Mouse (Mus musculus): ENCODE measurements around the gene Ptprd.

The Ptprd gene

GRCm38 (mm10) chr4:76313749-76314148 is 1898.0 kb downstream of the Ptprd start:
- TF ChIP-seq GATA4 (IDR thresholded peaks at IDR 0.05; ENCODE audit: insufficient replicate concordance, low read length), result no peak

GRCm38 (mm10) chr4:76312593-76312992 is 1899.2 kb downstream of the Ptprd start:
- no peak for TF ChIP-seq GATA4 (IDR thresholded peaks at IDR 0.05; ENCODE audit: insufficient replicate concordance, low read length)

- no peak for TF ChIP-seq GATA4 (IDR thresholded peaks at IDR 0.05; ENCODE audit: insufficient replicate concordance, low read length)
Observed at GRCm38 (mm10) chr4:76305987-76306386, 1905.8 kb downstream of the Ptprd start.

- TF ChIP-seq GATA4 (IDR thresholded peaks at IDR 0.05; ENCODE audit: insufficient replicate concordance, low read length), result no peak
Observed at GRCm38 (mm10) chr4:76297375-76297774, 1914.4 kb downstream of the Ptprd start.

GRCm38 (mm10) chr4:76292733-76293357 is 1918.9 kb downstream of the Ptprd start:
- no peak for TF ChIP-seq GATA4 (IDR thresholded peaks at IDR 0.05; ENCODE audit: insufficient replicate concordance, low read length)

GRCm38 (mm10) chr4:76290484-76290818 is 1921.3 kb downstream of the Ptprd start:
- no peak for TF ChIP-seq GATA4 (IDR thresholded peaks at IDR 0.05; ENCODE audit: insufficient replicate concordance, low read length)

- TF ChIP-seq GATA4 (IDR thresholded peaks at IDR 0.05; ENCODE audit: insufficient replicate concordance, low read length), result no peak
Observed at GRCm38 (mm10) chr4:76289612-76290483, 1921.9 kb downstream of the Ptprd start.

GRCm38 (mm10) chr4:76286016-76286415 is 1925.7 kb downstream of the Ptprd start:
- TF ChIP-seq GATA4 (IDR thresholded peaks at IDR 0.05; ENCODE audit: insufficient replicate concordance, low read length), result no peak

- no peak for TF ChIP-seq GATA4 (IDR thresholded peaks at IDR 0.05; ENCODE audit: insufficient replicate concordance, low read length)
Observed at GRCm38 (mm10) chr4:76282886-76283285, 1928.9 kb downstream of the Ptprd start.

- no peak for TF ChIP-seq GATA4 (IDR thresholded peaks at IDR 0.05; ENCODE audit: insufficient replicate concordance, low read length)
Observed at GRCm38 (mm10) chr4:76262727-76263126, 1949.0 kb downstream of the Ptprd start.

GRCm38 (mm10) chr4:76260686-76261085 is 1951.1 kb downstream of the Ptprd start:
- TF ChIP-seq GATA4 (IDR thresholded peaks at IDR 0.05; ENCODE audit: insufficient replicate concordance, low read length), result no peak

- no peak for TF ChIP-seq GATA4 (IDR thresholded peaks at IDR 0.05; ENCODE audit: insufficient replicate concordance, low read length)
Observed at GRCm38 (mm10) chr4:76260286-76260685, 1951.5 kb downstream of the Ptprd start.

- TF ChIP-seq GATA4 (IDR thresholded peaks at IDR 0.05; ENCODE audit: insufficient replicate concordance, low read length), result no peak
Observed at GRCm38 (mm10) chr4:76259636-76260035, 1952.1 kb downstream of the Ptprd start.

GRCm38 (mm10) chr4:76244371-76244770 is 1967.4 kb downstream of the Ptprd start:
- no peak for TF ChIP-seq GATA4 (IDR thresholded peaks at IDR 0.05; ENCODE audit: insufficient replicate concordance, low read length)

GRCm38 (mm10) chr4:76241542-76241941 is 1970.2 kb downstream of the Ptprd start:
- TF ChIP-seq GATA4 (IDR thresholded peaks at IDR 0.05; ENCODE audit: insufficient replicate concordance, low read length), result no peak

GRCm38 (mm10) chr4:76241140-76241539 is 1970.6 kb downstream of the Ptprd start:
- TF ChIP-seq GATA4 (IDR thresholded peaks at IDR 0.05; ENCODE audit: insufficient replicate concordance, low read length), result no peak
